Mouse (Mus musculus): ENCODE results near the gene Ripor2. TPM values are rescaled to one million over a fixed set of nuclear protein-coding genes. Genes with fewer than 3 reads are reported as not detected.
A peak's percentile ranks its signal among the peaks of the same experiment; 100 is the strongest.

The Ripor2 gene
- polyA plus RNA-seq (2015; fragmentation: Nextera tagmentation; extraction: Ambion mirVana) = 3.2 and 4.4 TPM in 2 replicates

DNA sequence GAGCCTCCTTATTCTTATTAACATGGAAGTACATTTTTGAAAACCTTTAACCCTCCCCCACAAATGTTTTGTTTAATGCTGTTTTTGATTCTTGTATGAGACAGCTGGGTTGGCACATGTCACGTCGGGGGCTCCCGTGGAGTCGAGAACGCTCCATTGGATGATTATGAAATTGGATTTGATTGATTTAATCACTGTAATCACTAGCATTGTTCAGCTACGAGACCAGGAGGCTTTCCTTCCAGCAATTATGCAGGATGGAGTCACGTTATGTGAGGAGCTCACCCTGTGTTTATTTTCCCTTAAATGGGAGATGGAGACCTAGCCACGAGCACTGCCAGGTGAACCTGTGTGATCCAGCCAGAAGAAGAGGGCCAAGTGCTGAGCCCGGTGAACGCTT, at the start of gene Ripor2:
Ripor2 (plus strand) TSS at position 357 of the 400 bp plus-strand sequence.
- H3K4me3 ChIP-seq (ENCODE audit: low read depth, low read length) = no peak within 1 kb of the TSS
- H3K9ac ChIP-seq (ENCODE audit: low read depth, low read length) = no peak within 1 kb of the TSS
- no peaks in the 10 kb centered on the region for H3K27me3 ChIP-seq (ENCODE audit: control insufficient read depth, insufficient read depth, low read depth, low read length)
- peaks cover 29% of the 10 kb centered on the region for H3K4me1 ChIP-seq (ENCODE audit: control insufficient read depth, low read depth, low read length)
- H3K9me3 ChIP-seq (replicated peaks; ENCODE audit: control insufficient read depth, low read length) = no peaks in the 10 kb centered on the region
- ATAC-seq (ENCODE audit: low read depth) = no peak
- WGBS (ENCODE audit: insufficient replicate concordance) = 80% methylated on average over 10 of the region's 10 CpGs
- 0 out of 2 replicates have a peak within 1 kb of the TSS, but pooled peaks have one; percentile 31 for H3K4me2 ChIP-seq (ENCODE audit: low read depth, low read length)
- H3K36me3 ChIP-seq (ENCODE audit: control insufficient read depth, insufficient read depth) = no peaks in the 10 kb centered on the region
- H3K27ac ChIP-seq (ENCODE audit: low read length) = peak within 1 kb of the TSS; percentile 1; the same call in 1 of the 2 replicates

DNA sequence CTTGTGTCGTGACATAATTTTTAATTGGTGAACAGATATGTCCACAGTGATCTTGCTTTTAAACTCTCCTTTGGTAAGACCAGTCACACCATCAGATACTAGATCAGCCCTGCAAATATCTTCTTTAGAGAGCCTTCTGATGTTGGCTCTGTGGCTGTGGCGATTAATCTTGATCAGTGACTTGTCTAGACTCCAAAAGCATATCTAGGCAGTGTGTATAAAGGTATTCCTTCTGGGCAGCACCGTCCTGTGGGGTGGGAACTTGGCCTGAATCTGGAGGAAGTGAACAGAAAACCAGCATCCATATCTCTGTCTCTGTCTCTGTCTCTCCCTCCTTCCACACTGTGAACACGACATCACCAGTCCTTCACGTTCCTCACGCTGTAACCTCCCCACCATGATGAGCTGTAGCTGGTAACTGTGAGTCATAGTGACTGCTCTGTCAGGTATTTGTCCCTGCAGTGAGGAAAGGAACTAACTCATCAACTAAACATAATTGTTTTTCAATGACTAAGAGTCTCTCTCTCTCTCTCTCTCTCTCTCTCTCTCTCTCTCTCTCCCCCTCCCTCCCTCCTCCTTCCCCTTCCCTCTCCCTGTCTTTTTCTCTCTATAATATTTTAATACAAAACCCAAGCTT, 45.3 kb upstream of the Ripor2 start:
- Histone ChIP-seq H3K9me3 (replicated peaks; ENCODE audit: control insufficient read depth, low read length) (peaks cover 3% of the 10 kb centered on the region; the same call in 1 of the 2 replicates), H3K4me3 (ENCODE audit: low read depth, low read length) (no peak overlapping the region), H3K4me2 (ENCODE audit: low read depth, low read length) (no peak overlapping the region), H3K27me3 (ENCODE audit: control insufficient read depth, insufficient read depth, low read depth, low read length) (no peaks in the 10 kb centered on the region), H3K9ac (ENCODE audit: low read depth, low read length) (no peak overlapping the region), H3K4me1 (ENCODE audit: control insufficient read depth, low read depth, low read length) (no peaks in the 10 kb centered on the region), H3K27ac (ENCODE audit: low read length) (no peak overlapping the region), H3K36me3 (ENCODE audit: control insufficient read depth, insufficient read depth) (no peaks in the 10 kb centered on the region)
- ATAC-seq (ENCODE audit: low read depth) = no peak
- 66% methylated on average over 6 of the region's 6 CpGs for WGBS (ENCODE audit: insufficient replicate concordance)

DNA sequence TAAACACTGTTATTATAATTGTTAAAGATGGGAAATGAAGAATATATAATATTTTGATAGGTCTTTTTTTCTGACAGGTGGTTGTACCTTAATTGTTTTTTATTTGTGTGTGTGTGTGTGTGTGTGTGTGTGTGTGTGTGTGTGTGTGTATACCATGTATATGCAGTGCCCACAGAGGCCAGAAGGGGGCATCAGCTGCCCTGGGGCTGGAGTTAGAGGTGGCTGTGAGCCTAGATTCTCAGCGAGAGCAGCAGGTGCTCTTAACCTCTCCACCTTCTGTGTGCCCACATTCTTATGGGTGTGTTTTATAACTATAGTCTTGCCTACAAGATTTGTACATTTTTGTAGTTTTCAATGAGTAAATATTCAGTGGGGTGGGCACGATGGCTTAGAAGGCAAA, 44.0 kb upstream of the Ripor2 start:
- no peaks in the 10 kb centered on the region for H3K36me3 ChIP-seq (ENCODE audit: control insufficient read depth, insufficient read depth)
- no peaks in the 10 kb centered on the region for H3K27me3 ChIP-seq (ENCODE audit: control insufficient read depth, insufficient read depth, low read depth, low read length)
- H3K4me2 ChIP-seq (ENCODE audit: low read depth, low read length) = no peak overlapping the region
- H3K4me1 ChIP-seq (ENCODE audit: control insufficient read depth, low read depth, low read length) = no peaks in the 10 kb centered on the region
- ATAC-seq (ENCODE audit: low read depth) = no peak
- WGBS (ENCODE audit: insufficient replicate concordance) = 84% methylated on average over 2 of the region's 2 CpGs
- no peak overlapping the region for H3K4me3 ChIP-seq (ENCODE audit: low read depth, low read length)
- no peak overlapping the region for H3K9ac ChIP-seq (ENCODE audit: low read depth, low read length)
- H3K27ac ChIP-seq (ENCODE audit: low read length) = no peak overlapping the region
- H3K9me3 ChIP-seq (replicated peaks; ENCODE audit: control insufficient read depth, low read length) = peaks cover 3% of the 10 kb centered on the region; the same call in 1 of the 2 replicates

DNA sequence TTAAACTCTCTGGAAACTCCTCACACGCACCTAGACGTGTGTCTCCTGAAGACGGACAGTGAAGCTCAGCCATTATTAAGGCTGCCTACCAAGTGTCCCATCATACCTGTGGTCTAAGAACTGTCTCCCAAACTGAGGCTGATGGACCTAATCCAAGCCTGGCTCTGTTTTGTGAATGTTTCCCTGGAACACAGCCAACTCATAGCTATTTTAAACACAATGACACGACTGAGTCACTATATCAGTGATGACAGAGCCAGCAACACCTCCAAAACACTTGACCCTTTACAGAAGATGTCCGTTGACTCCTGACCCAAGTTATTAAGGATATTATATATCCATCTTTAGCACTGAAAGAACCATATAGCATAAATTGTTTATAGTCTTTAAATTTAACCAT, 43.0 kb upstream of the Ripor2 start:
- H3K4me2 ChIP-seq (ENCODE audit: low read depth, low read length) = no peak overlapping the region
- peaks cover 3% of the 10 kb centered on the region; the same call in 1 of the 2 replicates for H3K9me3 ChIP-seq (replicated peaks; ENCODE audit: control insufficient read depth, low read length)
- no peak overlapping the region for H3K4me3 ChIP-seq (ENCODE audit: low read depth, low read length)
- no peaks in the 10 kb centered on the region for H3K27me3 ChIP-seq (ENCODE audit: control insufficient read depth, insufficient read depth, low read depth, low read length)
- ATAC-seq (ENCODE audit: low read depth) = no peak
- H3K36me3 ChIP-seq (ENCODE audit: control insufficient read depth, insufficient read depth) = no peaks in the 10 kb centered on the region
- WGBS (ENCODE audit: insufficient replicate concordance) = 65% methylated on average over 5 of the region's 5 CpGs
- H3K4me1 ChIP-seq (ENCODE audit: control insufficient read depth, low read depth, low read length) = no peaks in the 10 kb centered on the region; the same call in 1 of the 2 replicates
- H3K27ac ChIP-seq (ENCODE audit: low read length) = no peak overlapping the region
- no peak overlapping the region for H3K9ac ChIP-seq (ENCODE audit: low read depth, low read length)

DNA sequence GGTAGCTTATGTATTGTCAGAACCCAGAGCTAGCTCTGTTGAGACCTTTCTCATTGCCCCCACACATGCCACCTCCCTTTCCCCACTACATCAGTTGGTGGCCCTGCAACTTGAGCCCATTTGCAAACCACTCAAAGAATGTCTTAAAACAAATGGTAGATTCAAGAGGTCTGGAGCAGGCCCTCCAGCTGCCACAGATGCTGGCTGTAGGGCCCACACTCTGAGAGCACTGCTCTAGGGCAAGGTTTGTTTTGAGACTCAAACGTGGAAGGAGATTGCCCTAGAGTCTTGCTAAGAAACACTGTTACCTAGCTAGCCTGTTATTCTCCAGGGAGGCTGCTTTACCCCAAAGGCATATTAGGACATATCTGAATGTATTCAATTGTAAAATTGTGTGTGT, 36.3 kb upstream of the Ripor2 start:
- ATAC-seq (ENCODE audit: low read depth) = no peak
- Histone ChIP-seq H3K4me1 (ENCODE audit: control insufficient read depth, low read depth, low read length) (peaks cover 27% of the 10 kb centered on the region), H3K4me2 (ENCODE audit: low read depth, low read length) (no peak overlapping the region), H3K9ac (ENCODE audit: low read depth, low read length) (no peak overlapping the region), H3K27ac (ENCODE audit: low read length) (no peak overlapping the region), H3K4me3 (ENCODE audit: low read depth, low read length) (no peak overlapping the region), H3K9me3 (replicated peaks; ENCODE audit: control insufficient read depth, low read length) (no peaks in the 10 kb centered on the region), H3K36me3 (ENCODE audit: control insufficient read depth, insufficient read depth) (no peaks in the 10 kb centered on the region), H3K27me3 (ENCODE audit: control insufficient read depth, insufficient read depth, low read depth, low read length) (no peaks in the 10 kb centered on the region)
- 51% methylated on average over 1 of the region's 1 CpGs for WGBS (ENCODE audit: insufficient replicate concordance)

DNA sequence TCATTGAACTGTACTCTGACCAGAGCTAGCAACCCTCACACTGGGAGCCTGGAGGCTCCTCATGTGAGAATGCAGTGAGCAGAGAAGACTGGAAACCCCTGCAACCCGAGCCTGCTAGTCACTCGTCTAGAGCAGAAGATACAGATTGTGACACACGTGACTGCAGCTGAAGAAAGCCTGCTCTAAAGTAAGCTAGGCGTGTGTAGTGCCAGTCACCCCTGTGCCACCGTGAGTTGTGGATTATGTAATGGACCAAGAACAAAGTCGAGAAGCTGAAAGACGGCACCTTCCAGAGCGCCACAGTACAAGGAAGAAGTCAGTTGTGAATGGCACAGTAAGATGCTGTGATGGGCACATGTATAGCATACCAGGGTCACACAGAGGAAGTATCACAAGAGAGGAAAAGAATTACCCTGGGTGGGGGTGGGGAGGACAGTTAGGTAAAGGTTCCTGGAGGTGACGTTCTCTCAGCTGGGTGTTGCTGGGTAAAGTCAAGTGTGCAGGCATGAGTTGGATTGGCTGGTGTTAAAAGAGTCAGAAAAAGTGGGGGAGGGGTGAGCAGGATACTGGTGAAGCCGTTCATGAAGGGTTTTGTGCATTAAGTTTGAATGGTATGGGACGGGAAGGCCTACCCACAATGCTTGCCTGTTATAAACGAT, 35.1 kb upstream of the Ripor2 start:
- Histone ChIP-seq H3K9me3 (replicated peaks; ENCODE audit: control insufficient read depth, low read length) (no peaks in the 10 kb centered on the region), H3K4me2 (ENCODE audit: low read depth, low read length) (no peak overlapping the region), H3K4me3 (ENCODE audit: low read depth, low read length) (no peak overlapping the region), H3K27ac (ENCODE audit: low read length) (no peak overlapping the region), H3K9ac (ENCODE audit: low read depth, low read length) (no peak overlapping the region), H3K4me1 (ENCODE audit: control insufficient read depth, low read depth, low read length) (peaks cover 38% of the 10 kb centered on the region), H3K36me3 (ENCODE audit: control insufficient read depth, insufficient read depth) (no peaks in the 10 kb centered on the region), H3K27me3 (ENCODE audit: control insufficient read depth, insufficient read depth, low read depth, low read length) (no peaks in the 10 kb centered on the region)
- WGBS (ENCODE audit: insufficient replicate concordance) = 78% methylated on average over 12 of the region's 12 CpGs
- no peak for ATAC-seq (ENCODE audit: low read depth)

DNA sequence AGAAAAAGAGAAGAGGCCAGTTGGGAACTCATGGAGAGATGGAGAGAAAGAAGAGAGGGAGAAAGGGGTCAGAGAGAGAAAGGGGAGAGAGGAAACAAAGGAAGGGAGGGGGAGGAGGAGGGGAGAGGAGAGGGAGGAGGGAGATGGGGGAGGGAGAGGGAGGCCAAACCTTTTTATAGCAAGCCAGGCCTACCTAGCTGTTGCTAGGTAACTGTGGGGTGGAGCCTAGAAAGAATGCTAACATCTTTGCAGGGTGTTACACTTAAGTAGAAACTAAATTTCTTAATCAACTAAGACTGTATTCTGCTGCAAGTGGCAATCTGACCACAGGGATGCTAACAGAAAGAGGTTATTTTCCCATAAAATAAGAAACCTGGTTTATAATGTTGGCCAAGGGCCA, 33.1 kb upstream of the Ripor2 start:
- Histone ChIP-seq H3K27me3 (ENCODE audit: control insufficient read depth, insufficient read depth, low read depth, low read length) (no peaks in the 10 kb centered on the region), H3K4me2 (ENCODE audit: low read depth, low read length) (no peak overlapping the region), H3K36me3 (ENCODE audit: control insufficient read depth, insufficient read depth) (no peaks in the 10 kb centered on the region), H3K4me1 (ENCODE audit: control insufficient read depth, low read depth, low read length) (peaks cover 56% of the 10 kb centered on the region), H3K4me3 (ENCODE audit: low read depth, low read length) (no peak overlapping the region), H3K9ac (ENCODE audit: low read depth, low read length) (no peak overlapping the region), H3K9me3 (replicated peaks; ENCODE audit: control insufficient read depth, low read length) (no peaks in the 10 kb centered on the region), H3K27ac (ENCODE audit: low read length) (peak overlapping the region; percentile 21; the same call in 1 of the 2 replicates)
- ATAC-seq (ENCODE audit: low read depth) = no peak

DNA sequence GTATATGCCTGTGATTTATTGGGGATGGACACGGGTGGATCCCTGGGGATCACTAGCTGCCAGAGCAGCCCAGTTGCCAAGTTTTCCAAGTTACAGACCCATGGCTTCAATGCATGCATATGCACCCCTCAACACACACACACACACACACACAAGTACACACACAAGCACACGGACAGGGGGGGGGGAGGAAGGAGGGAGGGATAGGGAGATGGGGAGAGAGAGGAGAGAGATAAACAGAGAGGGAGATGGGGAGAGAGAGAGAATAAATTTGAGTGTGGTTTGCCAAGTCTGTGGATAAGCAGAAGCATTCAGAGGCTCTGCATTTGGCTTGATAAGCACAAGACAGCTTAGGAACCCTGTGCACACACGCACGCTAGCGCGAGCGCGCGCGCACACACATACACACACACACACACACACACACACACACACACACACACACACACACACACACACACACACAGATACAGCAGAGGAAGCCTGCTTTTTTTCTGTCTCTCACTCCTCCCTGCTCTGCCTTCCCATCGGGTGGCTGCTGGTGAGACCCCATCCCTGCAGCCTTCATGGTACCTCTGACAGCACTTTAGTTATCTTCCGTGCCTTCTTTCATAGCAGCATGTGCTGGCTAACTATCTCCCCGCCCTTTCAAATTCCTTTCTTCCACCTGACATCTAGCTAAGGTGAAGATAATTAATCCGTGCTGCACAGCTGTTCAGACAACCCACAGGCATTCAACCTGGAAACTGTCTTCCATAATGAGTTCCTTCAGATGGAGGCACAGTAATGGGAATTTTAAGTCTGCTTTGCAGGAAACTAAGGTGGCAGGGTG, 30.7 kb upstream of the Ripor2 start:
- Histone ChIP-seq H3K27ac (ENCODE audit: low read length) (peak overlapping the region; percentile 89), H3K4me3 (ENCODE audit: low read depth, low read length) (peak overlapping the region; percentile 30), H3K9ac (ENCODE audit: low read depth, low read length) (peak overlapping the region; percentile 33), H3K9me3 (replicated peaks; ENCODE audit: control insufficient read depth, low read length) (no peaks in the 10 kb centered on the region), H3K4me1 (ENCODE audit: control insufficient read depth, low read depth, low read length) (peaks cover 56% of the 10 kb centered on the region), H3K27me3 (ENCODE audit: control insufficient read depth, insufficient read depth, low read depth, low read length) (no peaks in the 10 kb centered on the region), H3K4me2 (ENCODE audit: low read depth, low read length) (peak overlapping the region; percentile 46), H3K36me3 (ENCODE audit: control insufficient read depth, insufficient read depth) (no peaks in the 10 kb centered on the region)
- peak; percentile 93 for ATAC-seq (ENCODE audit: low read depth)
- WGBS (ENCODE audit: insufficient replicate concordance) = 18% methylated on average over 14 of the region's 14 CpGs
